Mouse (Mus musculus) embryo, embryonic 9.5 days (tissue): ENCODE measurements around the gene Kpna1.
"Not testable (repeated sequence)": the region's sequence is repeated elsewhere in the genome, so short reads cannot be mapped to it uniquely, and the experiment has no call there.

ENCODE experiments used
- DNase-seq: peaks from one replicate; pipeline ENCODE4 v3.0.0-alpha.2; 2017; ENCODE audit errors: extremely low spot score

Kpna1 gene

GRCm38 (mm10) chr16:35992391-35992790 lies 13.8 kb downstream of the Kpna1 start:
- no peak for DNase-seq

GRCm38 (mm10) chr16:35993316-35993715 lies 14.8 kb downstream of the Kpna1 start:
- DNase-seq, result no peak

GRCm38 (mm10) chr16:35998852-35999251 lies 20.3 kb downstream of the Kpna1 start:
- not testable (repeated sequence) for DNase-seq

- DNase-seq, result no peak
Observed at GRCm38 (mm10) chr16:36008396-36008795, 29.8 kb downstream of the Kpna1 start.

GRCm38 (mm10) chr16:36016335-36016734 lies 37.8 kb downstream of the Kpna1 start:
- DNase-seq, result no peak

GRCm38 (mm10) chr16:36028120-36028519 lies 49.6 kb downstream of the Kpna1 start:
- DNase-seq, result not testable (repeated sequence)

- peak; percentile 86 for DNase-seq
Observed at GRCm38 (mm10) chr16:36040640-36041624, 62.4 kb downstream of the Kpna1 start, which contains the start of gene Wdr5b. Gene Wdr5b (plus strand): TSS chr16:36041190.

GRCm38 (mm10) chr16:36041625-36042020 lies 63.1 kb downstream of the Kpna1 start:
- no peak for DNase-seq

GRCm38 (mm10) chr16:36043073-36043472 lies 64.5 kb downstream of the Kpna1 start:
- DNase-seq, result no peak

- no peak for DNase-seq
Observed at GRCm38 (mm10) chr16:36043964-36044363, 65.4 kb downstream of the Kpna1 start.

GRCm38 (mm10) chr16:36047538-36047937 lies 69.0 kb downstream of the Kpna1 start:
- DNase-seq, result no peak

GRCm38 (mm10) chr16:36051491-36051890 lies 72.9 kb downstream of the Kpna1 start:
- no peak for DNase-seq

- no peak for DNase-seq
Observed at GRCm38 (mm10) chr16:36053524-36054275, 75.2 kb downstream of the Kpna1 start.

GRCm38 (mm10) chr16:36054920-36055319 lies 76.4 kb downstream of the Kpna1 start:
- no peak for DNase-seq

- no peak for DNase-seq
Observed at GRCm38 (mm10) chr16:36056416-36056815, 77.9 kb downstream of the Kpna1 start.

GRCm38 (mm10) chr16:36057933-36058475 lies 79.5 kb downstream of the Kpna1 start:
- no peak for DNase-seq

GRCm38 (mm10) chr16:36062534-36062933 lies 84.0 kb downstream of the Kpna1 start:
- not testable (repeated sequence) for DNase-seq

- no peak for DNase-seq
Observed at GRCm38 (mm10) chr16:36063315-36063714, 84.8 kb downstream of the Kpna1 start.

GRCm38 (mm10) chr16:36064904-36065303 lies 86.4 kb downstream of the Kpna1 start:
- DNase-seq, result no peak

- no peak for DNase-seq
Observed at GRCm38 (mm10) chr16:36067694-36068093, 89.1 kb downstream of the Kpna1 start.

GRCm38 (mm10) chr16:36068356-36068755 lies 89.8 kb downstream of the Kpna1 start:
- DNase-seq, result no peak
